Mouse (Mus musculus): ENCODE measurements at regions not wholly inside any gene's neighbourhood (a gene's known extent, or its start where the extent isn't known, plus 50 kb on each side); places are given as distances from the start of the nearest gene placed in this dataset.

DNA sequence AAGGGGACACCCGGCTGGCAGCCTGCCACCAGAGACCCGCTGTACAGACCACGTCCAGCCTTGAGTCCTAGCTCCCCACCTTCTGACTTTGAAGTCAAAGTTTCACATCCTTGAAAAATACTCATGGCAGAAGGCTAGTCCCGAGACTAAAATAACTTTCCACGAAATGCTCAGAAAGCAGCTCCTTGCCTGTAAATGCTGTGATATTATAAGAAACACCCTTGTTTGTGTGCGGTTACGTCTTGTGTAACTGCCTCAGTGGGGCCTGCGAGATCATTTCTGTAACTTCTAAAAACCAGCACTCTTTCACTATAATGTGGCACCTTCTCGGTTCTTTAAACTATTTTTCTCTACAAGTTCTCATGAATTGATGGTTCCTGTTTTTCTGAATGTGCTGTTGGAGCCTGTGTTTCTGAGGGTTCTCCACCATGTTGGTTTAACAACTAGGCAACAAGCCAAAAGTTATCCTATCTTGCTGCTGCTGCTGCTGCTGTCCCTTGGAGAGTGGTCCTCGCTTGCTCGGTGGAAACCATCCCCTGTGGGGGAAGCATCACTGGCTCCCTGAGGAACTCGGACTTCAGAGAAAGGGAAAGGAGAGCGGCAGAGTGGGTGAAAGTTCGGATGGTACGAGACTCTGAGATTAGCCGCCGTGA, 176.3 kb upstream of the Spdye4c start:
- no peak overlapping the region for H3K9ac ChIP-seq (ENCODE audit: low read depth, low read length)
- no peaks in the 10 kb centered on the region for H3K9me3 ChIP-seq (replicated peaks; ENCODE audit: control insufficient read depth, low read length)
- H3K36me3 ChIP-seq (ENCODE audit: control insufficient read depth, insufficient read depth): no peaks in the 10 kb centered on the region
- 59% methylated on average over 17 of the region's 17 CpGs for WGBS (ENCODE audit: insufficient replicate concordance)
- no peak for ATAC-seq (ENCODE audit: low read depth)
- no peak overlapping the region for H3K4me2 ChIP-seq (ENCODE audit: low read depth, low read length)
- no peak overlapping the region for H3K27ac ChIP-seq (ENCODE audit: low read length)
- no peak overlapping the region for H3K4me3 ChIP-seq (ENCODE audit: low read depth, low read length)
- no peaks in the 10 kb centered on the region for H3K27me3 ChIP-seq (ENCODE audit: control insufficient read depth, insufficient read depth, low read depth, low read length)
- H3K4me1 ChIP-seq (ENCODE audit: control insufficient read depth, low read depth, low read length): no peaks in the 10 kb centered on the region

DNA sequence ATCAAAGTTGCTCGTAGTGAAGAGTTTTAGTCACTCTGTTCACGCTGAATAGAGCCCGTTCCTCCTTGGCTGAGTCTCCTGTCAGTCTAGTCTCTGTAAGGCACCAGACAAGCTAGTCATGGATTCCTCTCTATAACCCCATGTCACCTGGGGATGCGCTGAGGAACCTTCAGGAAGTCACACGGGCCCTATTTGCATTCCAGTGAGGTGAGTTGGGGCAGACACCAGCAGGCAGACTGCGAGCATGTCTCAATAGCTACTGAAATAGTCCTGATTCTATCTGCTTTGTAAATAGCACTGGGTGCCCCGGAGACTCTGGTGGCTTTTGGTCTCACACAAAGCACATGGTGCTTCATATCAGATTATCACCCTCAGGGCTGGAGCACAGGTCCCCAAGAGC, 174.6 kb upstream of the Spdye4c start:
- no peak overlapping the region for H3K27ac ChIP-seq (ENCODE audit: low read length)
- no peak overlapping the region for H3K4me2 ChIP-seq (ENCODE audit: low read depth, low read length)
- WGBS (ENCODE audit: insufficient replicate concordance): 46% methylated on average over 7 of the region's 7 CpGs
- H3K36me3 ChIP-seq (ENCODE audit: control insufficient read depth, insufficient read depth): no peaks in the 10 kb centered on the region
- no peak overlapping the region for H3K9ac ChIP-seq (ENCODE audit: low read depth, low read length)
- H3K4me1 ChIP-seq (ENCODE audit: control insufficient read depth, low read depth, low read length): no peaks in the 10 kb centered on the region; the same call in 1 of the 2 replicates
- no peaks in the 10 kb centered on the region for H3K27me3 ChIP-seq (ENCODE audit: control insufficient read depth, insufficient read depth, low read depth, low read length)
- no peak for ATAC-seq (ENCODE audit: low read depth)
- H3K9me3 ChIP-seq (replicated peaks; ENCODE audit: control insufficient read depth, low read length): no peaks in the 10 kb centered on the region
- no peak overlapping the region for H3K4me3 ChIP-seq (ENCODE audit: low read depth, low read length)

DNA sequence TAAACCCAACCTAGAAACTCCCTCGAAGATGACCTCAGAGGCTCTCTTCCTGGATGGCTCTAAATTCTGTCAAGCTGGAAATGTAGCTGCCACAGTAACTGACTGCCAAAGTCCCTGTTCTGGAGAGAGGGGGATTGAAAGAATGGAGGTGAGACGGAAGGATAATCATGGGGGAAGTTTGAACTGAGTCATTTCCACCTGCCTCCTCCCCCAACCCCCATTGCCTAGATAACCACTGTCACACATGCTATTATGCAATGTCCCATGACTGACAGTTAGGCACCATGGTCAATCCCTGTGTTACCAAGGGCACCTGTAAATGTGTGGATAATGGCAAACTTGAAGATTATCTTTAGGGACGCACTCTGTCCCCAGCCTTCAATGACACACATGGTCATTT, 172.0 kb upstream of the Spdye4c start:
- Histone ChIP-seq H3K27ac (ENCODE audit: low read length) (no peak overlapping the region), H3K4me2 (ENCODE audit: low read depth, low read length) (no peak overlapping the region), H3K4me3 (ENCODE audit: low read depth, low read length) (no peak overlapping the region), H3K36me3 (ENCODE audit: control insufficient read depth, insufficient read depth) (no peaks in the 10 kb centered on the region), H3K4me1 (ENCODE audit: control insufficient read depth, low read depth, low read length) (no peaks in the 10 kb centered on the region; the same call in 1 of the 2 replicates), H3K9me3 (replicated peaks; ENCODE audit: control insufficient read depth, low read length) (no peaks in the 10 kb centered on the region), H3K27me3 (ENCODE audit: control insufficient read depth, insufficient read depth, low read depth, low read length) (no peaks in the 10 kb centered on the region), H3K9ac (ENCODE audit: low read depth, low read length) (no peak overlapping the region)
- no peak for ATAC-seq (ENCODE audit: low read depth)
- 39% methylated on average over 3 of the region's 3 CpGs for WGBS (ENCODE audit: insufficient replicate concordance)

DNA sequence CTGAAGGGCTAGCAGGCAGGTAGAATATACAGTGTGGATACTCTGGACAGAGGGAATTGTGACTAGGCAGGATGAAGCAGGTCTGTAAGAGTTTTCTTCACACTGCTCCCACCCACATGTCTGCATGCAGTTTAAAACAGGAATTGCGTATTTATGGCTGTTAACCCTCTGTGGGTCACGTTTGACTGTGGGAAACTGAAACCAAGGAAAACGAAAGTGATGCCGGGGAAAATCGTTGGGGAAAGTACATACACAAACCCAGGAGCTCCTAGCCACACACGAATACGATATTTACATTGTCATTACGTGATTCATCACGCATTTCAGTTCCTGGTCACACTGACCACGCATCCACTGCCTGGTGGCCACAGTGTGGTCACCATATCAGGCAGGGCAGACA, 170.6 kb upstream of the Spdye4c start:
- Histone ChIP-seq H3K36me3 (ENCODE audit: control insufficient read depth, insufficient read depth) (no peaks in the 10 kb centered on the region), H3K4me3 (ENCODE audit: low read depth, low read length) (no peak overlapping the region), H3K27ac (ENCODE audit: low read length) (no peak overlapping the region), H3K4me2 (ENCODE audit: low read depth, low read length) (no peak overlapping the region), H3K27me3 (ENCODE audit: control insufficient read depth, insufficient read depth, low read depth, low read length) (no peaks in the 10 kb centered on the region), H3K9ac (ENCODE audit: low read depth, low read length) (no peak overlapping the region), H3K4me1 (ENCODE audit: control insufficient read depth, low read depth, low read length) (no peaks in the 10 kb centered on the region; the same call in 1 of the 2 replicates), H3K9me3 (replicated peaks; ENCODE audit: control insufficient read depth, low read length) (no peaks in the 10 kb centered on the region)
- WGBS (ENCODE audit: insufficient replicate concordance): 44% methylated on average over 10 of the region's 10 CpGs
- no peak for ATAC-seq (ENCODE audit: low read depth)

DNA sequence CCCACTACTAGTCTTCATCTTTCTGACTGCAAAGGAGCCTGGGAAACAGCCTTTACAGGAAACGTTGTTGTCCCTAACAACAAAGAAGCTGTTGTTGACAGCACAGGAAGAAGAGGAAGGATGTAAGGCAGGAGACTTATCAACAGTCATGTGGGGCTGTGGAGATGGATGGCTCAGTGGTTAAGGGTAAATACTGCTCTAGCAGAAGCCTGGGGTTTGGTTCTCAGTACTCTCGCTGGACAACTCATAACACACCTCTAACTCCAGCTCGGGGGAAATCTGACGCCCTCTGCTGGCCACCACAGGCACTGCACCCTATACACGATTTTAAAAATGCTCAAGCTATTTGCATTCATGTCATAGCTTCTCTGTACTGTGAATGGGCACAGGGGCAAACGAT, 168.3 kb upstream of the Spdye4c start:
- Histone ChIP-seq H3K9me3 (replicated peaks; ENCODE audit: control insufficient read depth, low read length) (no peaks in the 10 kb centered on the region), H3K4me3 (ENCODE audit: low read depth, low read length) (no peak overlapping the region), H3K4me1 (ENCODE audit: control insufficient read depth, low read depth, low read length) (no peaks in the 10 kb centered on the region; the same call in 1 of the 2 replicates), H3K27me3 (ENCODE audit: control insufficient read depth, insufficient read depth, low read depth, low read length) (no peaks in the 10 kb centered on the region), H3K9ac (ENCODE audit: low read depth, low read length) (no peak overlapping the region), H3K4me2 (ENCODE audit: low read depth, low read length) (no peak overlapping the region), H3K27ac (ENCODE audit: low read length) (no peak overlapping the region), H3K36me3 (ENCODE audit: control insufficient read depth, insufficient read depth) (no peaks in the 10 kb centered on the region)
- 18% methylated on average over 6 of the region's 6 CpGs for WGBS (ENCODE audit: insufficient replicate concordance)
- ATAC-seq (ENCODE audit: low read depth): no peak

DNA sequence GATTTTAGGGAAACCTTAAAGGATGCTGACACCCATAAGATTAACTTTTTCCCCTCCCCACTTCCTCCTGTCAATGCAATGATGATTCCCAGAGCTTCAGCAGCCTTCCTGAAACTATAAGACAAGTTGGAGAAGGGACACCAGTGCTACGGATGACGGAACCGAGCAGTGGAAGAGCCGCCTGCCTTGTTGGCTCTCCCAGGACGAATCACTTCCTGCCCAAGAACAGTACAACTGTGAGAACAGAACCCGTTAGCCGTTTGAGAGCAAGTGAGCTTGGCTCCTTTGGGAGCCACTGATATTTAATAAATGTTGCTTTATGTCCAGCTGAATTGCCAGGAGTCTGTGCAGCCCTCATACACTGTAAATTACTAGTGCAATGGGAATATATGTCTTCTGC, 166.8 kb upstream of the Spdye4c start:
- 47% methylated on average over 7 of the region's 7 CpGs for WGBS (ENCODE audit: insufficient replicate concordance)
- H3K4me3 ChIP-seq (ENCODE audit: low read depth, low read length): no peak overlapping the region
- peaks cover 4% of the 10 kb centered on the region; the same call in 1 of the 2 replicates for H3K27me3 ChIP-seq (ENCODE audit: control insufficient read depth, insufficient read depth, low read depth, low read length)
- ATAC-seq (ENCODE audit: low read depth): no peak
- no peak overlapping the region for H3K27ac ChIP-seq (ENCODE audit: low read length)
- no peak overlapping the region for H3K4me2 ChIP-seq (ENCODE audit: low read depth, low read length)
- H3K4me1 ChIP-seq (ENCODE audit: control insufficient read depth, low read depth, low read length): no peaks in the 10 kb centered on the region; the same call in 1 of the 2 replicates
- H3K9ac ChIP-seq (ENCODE audit: low read depth, low read length): no peak overlapping the region
- H3K36me3 ChIP-seq (ENCODE audit: control insufficient read depth, insufficient read depth): no peaks in the 10 kb centered on the region
- no peaks in the 10 kb centered on the region for H3K9me3 ChIP-seq (replicated peaks; ENCODE audit: control insufficient read depth, low read length)

DNA sequence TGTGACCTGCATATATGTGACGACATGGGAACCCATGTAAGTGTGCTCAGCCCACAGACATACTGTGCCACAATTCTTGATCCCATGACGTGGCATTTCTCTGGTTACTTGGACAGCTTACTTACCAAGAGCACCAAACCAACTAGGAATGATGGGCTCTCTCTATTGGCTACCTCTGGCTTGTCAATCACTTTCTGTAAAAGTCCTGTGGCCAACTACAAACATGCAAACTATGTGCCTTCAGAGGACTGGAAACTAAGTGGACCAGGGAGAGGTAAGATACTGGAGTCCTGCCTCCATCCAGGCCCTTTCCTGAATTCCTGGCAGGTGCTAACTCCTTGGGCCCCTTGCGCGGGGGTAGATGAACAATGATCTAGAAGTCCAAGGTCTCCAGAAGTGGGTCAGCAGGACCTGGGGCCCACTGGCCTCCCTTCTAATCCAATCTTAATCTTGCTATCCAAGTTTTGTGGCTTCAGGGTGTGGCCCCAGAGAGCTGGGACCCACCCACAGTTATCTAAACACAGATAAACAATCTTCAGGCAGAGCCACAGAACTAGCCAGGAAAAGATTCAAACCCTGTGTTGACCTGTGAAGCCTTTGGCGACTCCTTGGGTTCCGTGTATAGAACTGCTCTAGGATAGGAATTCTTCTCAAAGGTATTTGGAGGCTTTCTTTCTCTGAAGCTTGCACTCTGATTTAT, 163.7 kb upstream of the Spdye4c start:
- H3K27ac ChIP-seq (ENCODE audit: low read length): no peak overlapping the region
- no peak for ATAC-seq (ENCODE audit: low read depth)
- H3K36me3 ChIP-seq (ENCODE audit: control insufficient read depth, insufficient read depth): no peaks in the 10 kb centered on the region
- H3K4me2 ChIP-seq (ENCODE audit: low read depth, low read length): peak overlapping the region; percentile 30; the same call in 1 of the 2 replicates
- no peaks in the 10 kb centered on the region for H3K9me3 ChIP-seq (replicated peaks; ENCODE audit: control insufficient read depth, low read length)
- H3K9ac ChIP-seq (ENCODE audit: low read depth, low read length): no peak overlapping the region
- H3K4me1 ChIP-seq (ENCODE audit: control insufficient read depth, low read depth, low read length): no peaks in the 10 kb centered on the region
- H3K27me3 ChIP-seq (ENCODE audit: control insufficient read depth, insufficient read depth, low read depth, low read length): peaks cover 4% of the 10 kb centered on the region; the same call in 1 of the 2 replicates
- peak overlapping the region; percentile 45 for H3K4me3 ChIP-seq (ENCODE audit: low read depth, low read length)
- WGBS (ENCODE audit: insufficient replicate concordance): 53% methylated on average over 6 of the region's 6 CpGs

DNA sequence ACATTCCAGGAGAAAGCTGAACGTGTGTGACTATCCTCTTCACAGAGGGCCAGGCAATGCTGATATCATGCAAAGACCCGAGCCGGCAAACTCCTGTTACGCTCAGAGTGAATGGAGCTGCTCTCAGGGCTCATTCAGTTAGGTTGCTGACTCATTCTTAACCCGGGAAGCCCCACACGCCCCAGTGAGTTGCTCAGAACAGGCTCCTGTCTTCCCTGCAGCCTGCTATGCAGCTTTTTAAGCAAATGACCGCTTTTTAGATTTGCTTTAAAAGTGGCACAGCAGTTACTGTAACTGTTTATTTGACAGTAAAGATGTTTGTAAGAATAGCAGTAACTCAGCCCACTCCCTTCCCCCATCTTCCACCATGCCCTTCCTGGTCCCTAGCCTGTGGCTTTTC, 162.9 kb upstream of the Spdye4c start:
- no peaks in the 10 kb centered on the region for H3K36me3 ChIP-seq (ENCODE audit: control insufficient read depth, insufficient read depth)
- H3K27me3 ChIP-seq (ENCODE audit: control insufficient read depth, insufficient read depth, low read depth, low read length): peaks cover 4% of the 10 kb centered on the region; the same call in 1 of the 2 replicates
- WGBS (ENCODE audit: insufficient replicate concordance): 10% methylated on average over 7 of the region's 7 CpGs
- no peak overlapping the region; the same call in 1 of the 2 replicates for H3K9ac ChIP-seq (ENCODE audit: low read depth, low read length)
- peak overlapping the region; percentile 45 for H3K4me3 ChIP-seq (ENCODE audit: low read depth, low read length)
- no peak overlapping the region; the same call in 1 of the 2 replicates for H3K27ac ChIP-seq (ENCODE audit: low read length)
- no peaks in the 10 kb centered on the region for H3K9me3 ChIP-seq (replicated peaks; ENCODE audit: control insufficient read depth, low read length)
- no peaks in the 10 kb centered on the region for H3K4me1 ChIP-seq (ENCODE audit: control insufficient read depth, low read depth, low read length)
- no peak for ATAC-seq (ENCODE audit: low read depth)
- peak overlapping the region; percentile 30 for H3K4me2 ChIP-seq (ENCODE audit: low read depth, low read length)

Measured in liver, embryonic 16.5 days (tissue).